Mouse (Mus musculus): ENCODE measurements around the gene Trappc12. TPM values are rescaled to one million over a fixed set of nuclear protein-coding genes. Genes with fewer than 3 reads are reported as not detected.

Gene Trappc12
- polyA plus RNA-seq, 1 experiment from 2014 or later, result 31.6 TPM

DNA sequence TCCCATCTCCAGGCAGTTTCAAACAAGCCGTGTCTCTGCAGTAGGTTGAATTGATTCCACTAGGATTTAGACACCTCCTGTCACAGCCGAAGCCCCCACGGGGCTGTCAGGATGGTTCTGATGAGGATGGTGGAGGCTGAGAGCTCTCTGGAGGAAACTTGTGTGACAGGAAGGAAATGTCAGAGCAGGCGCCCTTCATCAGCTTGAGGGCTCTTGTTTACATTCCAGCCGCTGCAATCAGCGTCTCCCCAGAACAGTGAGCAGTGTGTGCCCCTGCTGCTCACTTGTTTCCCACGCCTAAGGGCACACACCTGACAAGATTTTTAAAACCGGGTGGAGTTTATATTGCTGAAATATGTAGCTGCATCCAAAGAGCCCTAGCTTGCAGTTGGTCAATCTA is 83.0 kb downstream of the Trappc12 start:
- H3K4me1 ChIP-seq, result peaks cover 15% of the 10 kb centered on the region
- 19% methylated on average over 8 of the region's 8 CpGs for WGBS
- 0 out of 2 replicates have a peak, but pooled peaks cover 4% of the 10 kb centered on the region for H3K36me3 ChIP-seq
- H3K9me3 ChIP-seq, result no peaks in the 10 kb centered on the region
- DNase-seq (ENCODE audit: low spot score), result no peak
- H3K4me3 ChIP-seq, result no peak overlapping the region
- peak overlapping the region; percentile 59; the same call in 1 of the 2 replicates for H3K27ac ChIP-seq
- H3K27me3 ChIP-seq (ENCODE audit: insufficient read depth, poor library complexity, severe bottlenecking), result peaks cover 4% of the 10 kb centered on the region; the same call in 1 of the 2 replicates

DNA sequence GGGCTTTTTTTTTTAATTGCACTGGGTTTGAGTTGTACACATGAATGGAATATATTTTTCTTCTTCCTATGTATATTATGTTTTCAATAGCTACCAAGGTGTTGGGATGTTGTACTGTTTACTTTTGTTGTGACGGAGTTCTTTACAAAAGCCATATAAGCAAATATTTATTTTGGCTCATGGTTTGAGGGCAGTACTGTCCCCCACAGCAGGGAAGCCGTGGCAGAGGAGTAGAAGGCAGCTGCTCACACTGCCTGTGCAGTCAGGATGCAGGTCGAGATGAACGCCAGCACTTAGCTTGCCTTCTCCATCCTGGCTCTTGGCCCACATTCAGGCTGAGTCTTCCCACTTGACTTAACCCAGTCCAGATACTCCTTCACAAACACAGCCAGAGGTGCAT is 83.5 kb downstream of the Trappc12 start:
- peaks cover 4% of the 10 kb centered on the region; the same call in 1 of the 2 replicates for H3K27me3 ChIP-seq (ENCODE audit: insufficient read depth, poor library complexity, severe bottlenecking)
- peak overlapping the region; percentile 59; the same call in 1 of the 2 replicates for H3K27ac ChIP-seq
- 66% methylated on average over 4 of the region's 4 CpGs for WGBS
- H3K36me3 ChIP-seq, result 0 out of 2 replicates have a peak, but pooled peaks cover 4% of the 10 kb centered on the region
- DNase-seq (ENCODE audit: low spot score), result no peak
- no peaks in the 10 kb centered on the region for H3K9me3 ChIP-seq
- H3K4me3 ChIP-seq, result no peak overlapping the region
- peaks cover 15% of the 10 kb centered on the region for H3K4me1 ChIP-seq

DNA sequence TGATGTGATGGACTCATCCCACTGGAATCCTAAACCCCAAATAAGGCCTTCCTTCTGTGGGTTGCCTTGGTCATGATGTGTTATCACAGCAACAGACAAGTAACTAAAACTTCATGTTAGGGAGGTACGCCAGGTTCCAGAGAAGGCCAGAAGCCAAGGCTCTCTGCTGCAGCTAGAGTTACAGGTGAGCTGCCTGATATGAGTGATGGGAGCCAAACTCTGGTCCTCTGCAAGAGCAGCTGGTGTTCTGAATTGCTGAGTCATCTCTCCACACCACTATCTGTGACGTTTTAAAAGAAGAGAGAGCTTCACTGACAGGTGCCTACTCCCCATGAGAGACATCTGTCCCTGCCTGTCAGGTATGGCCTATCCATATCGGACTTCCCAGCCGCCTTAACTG is 87.6 kb downstream of the Trappc12 start:
- Histone ChIP-seq H3K9me3 (no peaks in the 10 kb centered on the region), H3K4me3 (no peak overlapping the region), H3K36me3 (peaks cover 33% of the 10 kb centered on the region), H3K4me1 (peaks cover 10% of the 10 kb centered on the region), H3K27ac (no peak overlapping the region), H3K27me3 (ENCODE audit: insufficient read depth, poor library complexity, severe bottlenecking) (peaks cover 4% of the 10 kb centered on the region; the same call in 1 of the 2 replicates)
- DNase-seq (ENCODE audit: low spot score), result no peak
- WGBS, result 68% methylated on average over 4 of the region's 4 CpGs

DNA sequence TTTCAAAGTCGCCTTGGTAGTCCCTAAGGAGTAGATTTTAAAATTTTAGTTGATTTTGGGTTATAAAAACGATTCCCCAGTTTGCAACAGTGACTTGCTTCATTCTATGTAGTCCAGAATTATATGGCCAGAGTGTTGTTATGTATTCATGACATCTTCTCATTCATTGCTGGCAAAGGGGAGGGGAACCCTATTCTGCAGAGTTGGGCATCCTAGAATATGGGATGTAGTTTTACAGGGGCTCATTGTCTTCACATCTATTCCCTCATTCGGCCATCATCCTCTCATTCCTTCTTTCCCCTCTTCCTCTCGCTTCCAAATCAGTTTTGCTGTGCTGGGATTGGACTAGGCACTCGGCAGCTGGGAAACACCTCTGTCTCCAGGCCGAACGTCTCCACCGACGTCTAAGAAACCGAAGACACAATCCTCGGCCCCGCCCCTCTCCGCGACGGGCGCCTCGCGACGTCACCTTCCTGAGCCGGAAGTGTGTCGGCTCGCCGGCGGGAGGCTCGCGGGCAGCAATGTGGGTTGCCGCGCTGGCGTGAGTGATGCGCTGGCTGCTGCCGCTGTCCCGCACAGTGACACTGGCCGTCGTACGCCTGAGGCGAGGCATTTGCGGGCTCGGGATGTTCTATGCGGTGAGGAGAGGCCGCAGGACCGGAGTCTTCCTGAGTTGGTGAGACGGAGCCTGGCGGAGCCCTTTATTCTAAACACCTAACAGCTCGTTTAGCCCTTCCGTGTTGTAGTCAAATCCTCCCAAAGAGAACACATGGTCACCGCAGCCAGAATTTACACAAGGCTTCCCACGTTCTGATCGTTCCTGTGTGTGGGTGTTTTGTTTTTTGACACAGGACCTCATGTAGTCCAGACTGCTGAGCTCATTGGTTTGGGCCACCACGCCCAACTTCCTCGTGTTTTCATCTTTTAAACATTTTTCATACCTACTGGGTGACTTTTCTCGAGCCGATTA is 100.8 kb downstream of the Trappc12 start, which contains the start of gene Rnaseh1:
TSS of gene Rnaseh1 (plus strand) at position 462 of the 970 bp plus-strand sequence.
- H3K36me3 ChIP-seq, result peaks cover 19% of the 10 kb centered on the region
- no peaks in the 10 kb centered on the region for H3K9me3 ChIP-seq
- peak within 1 kb of the TSS; percentile 83 for H3K4me3 ChIP-seq
- peak; percentile 94 for DNase-seq (ENCODE audit: low spot score)
- H3K27ac ChIP-seq, result peak within 1 kb of the TSS; percentile 91
- WGBS, result 2% methylated on average over 52 of the region's 52 CpGs
- peaks cover 6% of the 10 kb centered on the region; the same call in 1 of the 2 replicates for H3K27me3 ChIP-seq (ENCODE audit: insufficient read depth, poor library complexity, severe bottlenecking)
- H3K4me1 ChIP-seq, result peaks cover 16% of the 10 kb centered on the region

Small RNA genes lying within 50 kb of the gene (microRNA-seq; reads per million reads assigned to microRNA genes)
- not detected for gene Mir6937

Other genes with a start within 250 kb of the Trappc12 start
- 0.12 and 0.18 TPM in 2 replicates for gene Dcdc2c, start 198.1 kb downstream of the Trappc12 start, polyA plus RNA-seq (2016; fragmentation: Nextera tagmentation; extraction: Ambion mirVana)
- not detected in 2 replicates for gene Allc, start 167.9 kb downstream of the Trappc12 start, polyA plus RNA-seq (2016; fragmentation: Nextera tagmentation; extraction: Ambion mirVana)
- 6.9 and 9.9 TPM in 2 replicates for gene Colec11, start 127.1 kb downstream of the Trappc12 start, polyA plus RNA-seq (2016; fragmentation: Nextera tagmentation; extraction: Ambion mirVana)
- gene Rps7, start 114.5 kb downstream of the Trappc12 start, polyA plus RNA-seq (2016; fragmentation: Nextera tagmentation; extraction: Ambion mirVana), result 484 and 569 TPM in 2 replicates
- 24.6 and 28.9 TPM in 2 replicates for gene Rnaseh1, start 100.9 kb downstream of the Trappc12 start, polyA plus RNA-seq (2016; fragmentation: Nextera tagmentation; extraction: Ambion mirVana)
- 42.9 and 56.2 TPM in 2 replicates for gene Adi1, start 75.2 kb downstream of the Trappc12 start, polyA plus RNA-seq (2016; fragmentation: Nextera tagmentation; extraction: Ambion mirVana)
- 31.3 and 36.0 TPM in 2 replicates for gene Eipr1, start 1.3 kb upstream of the Trappc12 start, polyA plus RNA-seq (2016; fragmentation: Nextera tagmentation; extraction: Ambion mirVana)